Mouse (Mus musculus) heart, adult 18-20 months (tissue): ENCODE measurements at regions not wholly inside any gene's neighbourhood (a gene's known extent, or its start where the extent isn't known, plus 50 kb on each side); places are given as distances from the start of the nearest gene placed in this dataset.

Source experiments
- DNase-seq, 2 experiments: peaks; one replicate each; pipeline ENCODE4 v3.0.0; 2021 to 2022; ENCODE audit warnings: mixed read lengths in 1 of 2

DNA sequence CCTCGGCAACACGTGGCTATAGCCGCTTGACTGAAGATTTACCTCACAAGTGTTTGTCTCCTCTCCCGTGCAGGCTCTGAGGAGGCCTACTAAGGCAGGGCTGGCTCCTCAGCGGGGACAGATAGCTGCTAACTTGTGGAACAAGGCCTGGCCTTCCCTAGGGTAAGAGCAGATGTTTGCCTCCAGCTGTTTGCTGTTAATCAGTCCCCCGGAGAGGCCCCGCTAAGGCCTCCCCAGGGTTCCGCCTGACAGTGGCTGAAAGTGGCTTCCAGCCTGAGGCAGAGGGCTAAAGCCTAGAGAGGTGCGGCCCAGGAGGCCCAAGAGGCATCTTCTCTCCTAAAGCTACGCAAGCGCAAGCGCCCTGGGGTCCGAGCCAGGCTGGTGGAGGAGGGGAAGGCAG lies 52.1 kb upstream of the Dlx4 start:
- DNase-seq, result peak in 1 of 2 experiments; percentile 14

DNA sequence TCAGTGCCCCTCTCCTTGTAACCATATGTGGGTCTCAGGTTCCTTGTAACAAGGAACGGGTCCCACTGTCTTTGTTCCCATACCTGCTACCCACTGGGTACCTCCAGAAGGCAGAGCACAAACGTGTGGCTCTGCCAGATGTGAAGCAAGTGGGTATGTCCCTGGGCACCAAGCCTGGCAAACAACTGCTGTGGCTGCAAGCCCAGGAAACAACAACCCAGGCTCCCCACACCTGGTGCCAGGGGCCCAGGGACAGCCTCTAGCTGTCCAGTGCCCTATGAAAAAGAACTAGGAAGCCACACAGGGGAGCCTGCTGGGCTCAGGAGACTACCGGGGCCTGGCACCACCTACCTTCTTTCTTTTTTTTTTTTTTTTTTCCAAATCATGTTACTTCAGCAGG lies 54.9 kb upstream of the Dlx4 start:
- DNase-seq, result no peak

DNA sequence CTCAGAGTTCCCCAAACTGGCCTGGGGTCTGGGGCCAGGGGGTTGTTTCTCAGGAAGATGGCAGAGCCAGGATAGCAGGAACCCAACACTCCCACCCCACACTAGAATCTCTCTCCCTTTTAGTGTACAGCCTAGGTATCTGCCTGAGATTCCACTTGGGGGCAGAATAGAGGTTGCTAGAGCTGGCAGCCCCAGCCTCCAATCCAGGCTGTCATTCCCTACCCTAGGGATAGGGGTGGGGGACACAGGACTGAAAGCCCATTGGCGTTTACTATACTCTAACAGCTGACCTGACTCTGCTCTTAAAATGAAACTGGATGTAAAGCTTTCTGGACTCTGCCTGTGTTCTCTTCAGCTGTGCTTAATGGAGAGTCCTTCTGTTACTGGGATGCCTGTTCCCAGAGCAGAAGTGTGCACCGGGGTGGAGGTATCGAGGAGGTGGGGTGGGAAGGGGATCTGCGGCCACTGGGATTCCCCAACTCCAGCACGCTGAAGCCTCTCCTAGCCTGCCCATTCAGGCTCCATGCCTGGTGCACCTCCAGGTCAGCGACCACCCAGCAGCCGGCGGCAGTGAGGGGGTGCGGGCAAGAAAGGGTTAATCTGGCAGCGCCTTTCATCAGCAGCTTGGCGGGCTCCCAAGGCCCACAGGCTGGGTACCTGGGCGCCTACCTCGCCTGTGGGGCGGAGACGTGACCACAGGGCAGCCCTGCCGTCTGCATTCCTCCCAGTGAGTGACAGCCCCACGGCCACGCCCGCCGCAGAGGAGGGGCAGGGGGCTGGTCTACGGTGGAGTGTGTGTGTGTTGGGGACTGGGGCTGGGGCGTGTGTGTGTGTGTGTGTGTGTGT lies 50.9 kb upstream of the Tac4 start:
- DNase-seq, result no peak

DNA sequence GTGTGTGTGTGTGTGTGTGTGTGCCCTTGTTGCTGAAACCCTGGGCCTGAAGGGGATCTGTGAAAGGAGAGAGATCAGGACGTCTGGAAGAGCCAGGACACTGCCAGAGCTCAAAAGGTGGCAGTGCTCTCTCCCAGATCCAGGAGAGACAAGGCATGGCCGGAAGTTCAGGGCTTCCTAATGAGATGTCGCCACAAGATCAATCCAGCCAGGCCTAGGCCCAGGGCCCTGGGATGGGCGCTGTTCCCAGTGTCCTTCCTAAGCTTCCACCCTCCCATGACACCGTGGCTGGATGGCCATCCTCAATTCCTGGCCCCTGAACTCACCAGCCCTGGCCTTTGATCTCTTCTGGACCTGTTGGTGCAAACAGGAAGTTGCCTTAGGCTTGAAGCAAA lies 50.3 kb upstream of the Tac4 start:
- DNase-seq, result no peak
